Mouse (Mus musculus) lung, adult 2 months (tissue): ENCODE measurements around the gene Tent4a.

Experiments used
- CTCF ChIP-seq: fragments of 200-500 bp; IDR thresholded peaks from 2 replicates; pipeline ENCODE4 v1.5.1; 2011; ENCODE audit warnings: mild to moderate bottlenecking, low read length, control low read depth; ENCODE audit not compliant: insufficient read depth
- POLR2A ChIP-seq: fragments of 200-500 bp; IDR thresholded peaks from 2 replicates; pipeline ENCODE4 v1.6.1; 2011; ENCODE audit warnings: low read depth, mild to moderate bottlenecking, control low read depth, low read length, borderline replicate concordance; ENCODE audit errors: extremely low read depth

DNA sequence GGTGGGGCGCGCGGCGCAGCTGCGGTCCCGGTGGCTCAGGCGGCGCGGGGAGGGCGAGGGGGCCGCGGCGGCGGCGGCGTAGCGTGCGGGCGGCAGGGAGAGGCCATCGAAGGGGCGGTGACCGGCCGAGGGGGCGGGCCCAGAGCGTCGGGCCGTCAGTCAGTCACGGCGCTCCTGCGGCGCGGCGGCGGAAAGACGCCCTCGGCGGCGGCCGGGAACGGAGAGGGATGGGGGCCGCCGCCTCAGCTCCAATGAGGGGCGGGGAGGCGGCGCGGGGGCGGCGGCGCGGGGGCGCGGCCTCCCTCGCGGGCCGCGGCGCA lies at the start of gene Tent4a:
- TF ChIP-seq CTCF (no peak), POLR2A (no peak)
